Mouse (Mus musculus) hematopoietic stem cell, adult 5-6 weeks (primary cell): Measurements from ENCODE around the gene Acp5. TPM values are rescaled to one million over a fixed set of nuclear protein-coding genes. Genes with fewer than 3 reads are reported as not detected.

Experiments used
- ATAC-seq, 2 experiments: fragments of 125-278 bp in 1 of 2; replicated peaks in 1 of 2; 2 replicates each; pipeline ENCODE4 v1.8.0; 2016 to 2017; ENCODE audit warnings: inconsistent platforms in 2 of 2, mild to moderate bottlenecking in 2 of 2, moderate number of reproducible peaks in 2 of 2, low read depth in 1 of 2, moderate TSS enrichment in 1 of 2; ENCODE audit not compliant: low FRiP score in 2 of 2, poor library complexity in 2 of 2, severe bottlenecking in 2 of 2, insufficient read depth in 1 of 2, low TSS enrichment in 1 of 2
- total RNA-seq: library from RNA; stranded (forward); fragments of 172-1452, 232-1000 nt; gene quantifications from 2 replicates; pipeline ENCODE4 v1.2.3, GENCODE M21; 2017

The Acp5 gene
- total RNA-seq, 1 experiment from 2014 or later = 1.1 TPM

DNA sequence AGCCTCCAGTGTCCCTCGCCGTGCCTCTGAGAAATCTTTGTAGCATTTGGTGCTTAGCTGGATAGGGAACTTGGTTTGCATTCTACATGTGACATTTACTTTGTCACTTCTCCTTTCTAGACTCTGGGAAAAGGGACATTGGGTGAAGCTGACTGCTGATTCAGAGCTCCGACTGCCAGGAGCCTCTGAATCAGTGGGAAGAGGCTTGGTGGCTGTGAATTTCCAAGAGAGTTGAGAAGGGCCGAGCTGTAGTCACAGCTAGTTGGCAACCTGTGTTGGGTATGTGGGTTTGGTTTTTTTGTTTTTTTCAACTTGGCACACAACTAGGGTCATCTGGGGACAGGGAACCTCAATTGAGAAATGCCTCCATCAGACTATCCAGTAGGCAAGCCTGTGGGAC is 16.0 kb downstream of the Acp5 start:
- no peak for ATAC-seq

DNA sequence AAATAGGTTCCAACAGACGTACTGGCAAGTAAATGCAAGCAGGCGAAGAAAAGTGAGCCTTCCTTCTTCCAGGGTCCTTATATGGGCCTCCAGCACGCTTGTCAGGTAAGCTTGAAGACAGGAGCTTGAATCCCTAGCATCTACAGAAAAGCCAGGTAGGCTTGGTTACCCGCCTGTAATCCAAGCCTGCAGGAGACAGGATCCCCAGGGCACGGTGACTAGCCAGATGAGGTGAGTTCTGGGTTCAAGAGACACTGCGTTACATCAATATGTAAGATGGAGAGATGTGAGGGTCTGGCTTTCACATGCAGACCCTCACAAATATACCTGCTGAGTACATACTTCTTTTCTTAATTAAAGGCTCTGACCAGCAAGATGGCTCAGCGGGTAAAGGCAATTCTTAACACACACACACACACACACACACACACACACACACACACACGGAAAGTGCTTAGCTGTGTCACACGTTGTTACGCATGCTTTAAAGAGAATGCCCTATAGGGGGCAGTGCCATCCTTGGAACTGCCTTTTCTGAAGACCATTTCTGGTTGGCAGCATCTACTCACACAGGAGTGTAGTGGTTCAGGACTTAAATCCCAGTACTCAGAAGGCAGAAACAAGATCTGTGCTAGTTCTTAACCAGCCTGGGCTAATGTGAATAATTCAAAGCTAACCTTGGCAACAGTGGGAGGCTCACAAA is 17.6 kb downstream of the Acp5 start:
- peak; percentile 30 to 41; a peak in 1 of 4 replicates for ATAC-seq

DNA sequence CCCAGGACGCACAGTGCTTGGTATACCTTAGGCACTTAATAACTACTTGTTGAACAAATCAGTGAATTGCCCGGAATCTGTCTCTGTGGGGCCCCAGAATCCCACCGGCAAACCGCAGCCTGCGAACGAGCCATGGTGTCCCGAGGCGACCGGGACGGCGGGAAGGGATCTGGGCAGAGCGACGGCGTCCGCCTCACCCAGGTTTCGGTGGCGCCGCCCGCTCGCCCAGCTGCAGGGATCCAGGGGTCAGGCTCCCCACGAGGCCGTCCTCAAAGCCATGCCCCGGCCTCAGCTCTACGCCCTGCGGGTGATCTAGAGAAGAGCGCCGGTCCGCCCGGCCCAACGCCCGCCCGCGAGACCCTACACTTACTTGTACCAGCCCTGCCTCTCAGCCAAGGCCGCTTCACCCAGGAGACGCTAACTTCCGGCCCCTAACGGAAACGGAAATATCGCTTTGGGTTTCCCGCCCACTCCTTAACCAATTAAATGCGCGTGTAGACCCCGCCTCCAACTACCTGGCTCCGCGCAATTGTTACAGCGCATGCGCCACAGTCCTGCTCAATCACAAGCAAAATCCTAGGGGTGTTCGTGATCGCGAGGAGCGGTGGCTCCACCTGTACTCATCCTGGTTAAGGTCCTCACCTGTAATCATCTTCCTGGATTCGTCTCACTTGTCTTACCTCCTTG is 18.6 kb downstream of the Acp5 start, which contains the start of gene Elof1:
Gene Elof1 (minus strand): TSS at position 433 of the 687 bp plus-strand sequence.
- peak; percentile 88 to 98 for ATAC-seq

DNA sequence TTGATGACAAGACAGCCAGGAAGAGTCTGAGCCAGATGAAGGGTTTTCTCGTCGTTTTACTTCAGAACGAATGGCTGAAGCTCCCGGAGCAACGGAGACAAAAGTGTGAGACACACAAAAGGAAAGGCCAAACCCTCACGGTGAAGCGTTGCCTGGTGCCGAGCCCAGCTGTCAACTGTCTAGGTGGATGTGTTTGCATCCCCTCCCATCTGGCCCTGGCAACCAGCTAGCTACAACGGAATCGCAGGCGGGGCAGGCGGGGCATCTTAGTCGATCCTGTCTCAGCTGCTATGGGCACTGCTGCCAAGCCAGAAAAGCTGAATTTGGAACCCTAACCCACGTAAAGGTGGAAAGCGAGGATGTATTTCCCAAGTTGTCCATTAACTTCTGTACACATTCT is 19.4 kb downstream of the Acp5 start:
- no peak for ATAC-seq

DNA sequence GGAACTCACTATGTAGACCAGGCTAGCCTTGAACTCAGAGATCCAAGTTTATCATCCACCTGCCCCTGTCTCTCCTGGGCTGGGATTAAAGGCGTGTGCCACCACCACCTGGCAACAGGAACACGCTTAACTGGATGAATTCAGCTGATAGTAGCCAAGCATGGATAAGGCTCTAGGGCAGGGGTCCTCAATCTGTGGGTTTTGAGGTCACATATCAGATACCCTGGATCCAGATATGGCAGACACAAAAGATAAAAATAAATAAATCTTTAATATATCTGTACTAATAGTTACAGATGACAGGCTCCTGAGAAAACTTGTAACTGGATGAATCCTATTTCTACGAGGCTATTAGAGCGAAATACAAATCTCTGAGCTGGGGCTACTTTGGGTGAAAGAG is 19.9 kb downstream of the Acp5 start:
- ATAC-seq = no peak

DNA sequence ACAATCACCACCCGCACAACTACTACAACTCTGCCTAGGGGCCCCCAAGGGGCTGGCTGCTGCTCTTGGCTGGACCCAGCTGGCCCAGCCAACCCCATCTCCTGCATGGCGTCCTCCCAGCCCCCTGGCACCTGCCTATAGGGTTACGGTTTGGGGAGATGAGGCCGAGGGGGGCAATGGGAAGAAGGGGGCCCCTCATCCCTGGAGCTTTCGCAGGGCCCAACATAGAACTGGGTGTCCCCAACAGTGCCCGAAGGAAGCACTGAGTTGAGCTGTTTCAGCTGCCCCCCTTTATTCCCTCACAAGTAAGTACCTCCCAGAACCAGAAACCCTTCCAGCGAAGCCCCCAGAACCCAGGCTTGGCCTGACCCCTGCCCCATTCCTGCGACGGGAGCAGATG is 27.3 kb downstream of the Acp5 start:
- ATAC-seq = no peak

DNA sequence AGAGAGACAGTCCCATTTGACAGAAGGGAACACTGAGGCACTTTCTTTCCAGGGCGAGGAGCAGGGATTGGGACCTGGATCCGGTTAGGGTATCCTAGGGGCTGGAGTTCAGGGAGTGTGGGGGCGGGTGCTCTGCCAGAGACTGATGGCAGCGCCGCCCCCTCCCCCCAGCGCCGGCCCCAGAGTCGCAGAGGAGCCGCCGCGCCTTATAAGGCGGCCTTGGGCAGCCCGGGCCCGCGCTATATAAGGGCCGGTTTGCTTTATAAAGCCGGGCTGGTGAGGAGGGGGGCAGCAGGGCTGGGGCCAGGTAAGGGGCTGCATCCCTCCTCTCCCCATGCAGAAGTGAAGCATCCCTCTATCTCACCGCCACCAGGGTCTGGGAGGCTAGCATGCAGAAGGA is 35.6 kb downstream of the Acp5 start:
- no peak for ATAC-seq

DNA sequence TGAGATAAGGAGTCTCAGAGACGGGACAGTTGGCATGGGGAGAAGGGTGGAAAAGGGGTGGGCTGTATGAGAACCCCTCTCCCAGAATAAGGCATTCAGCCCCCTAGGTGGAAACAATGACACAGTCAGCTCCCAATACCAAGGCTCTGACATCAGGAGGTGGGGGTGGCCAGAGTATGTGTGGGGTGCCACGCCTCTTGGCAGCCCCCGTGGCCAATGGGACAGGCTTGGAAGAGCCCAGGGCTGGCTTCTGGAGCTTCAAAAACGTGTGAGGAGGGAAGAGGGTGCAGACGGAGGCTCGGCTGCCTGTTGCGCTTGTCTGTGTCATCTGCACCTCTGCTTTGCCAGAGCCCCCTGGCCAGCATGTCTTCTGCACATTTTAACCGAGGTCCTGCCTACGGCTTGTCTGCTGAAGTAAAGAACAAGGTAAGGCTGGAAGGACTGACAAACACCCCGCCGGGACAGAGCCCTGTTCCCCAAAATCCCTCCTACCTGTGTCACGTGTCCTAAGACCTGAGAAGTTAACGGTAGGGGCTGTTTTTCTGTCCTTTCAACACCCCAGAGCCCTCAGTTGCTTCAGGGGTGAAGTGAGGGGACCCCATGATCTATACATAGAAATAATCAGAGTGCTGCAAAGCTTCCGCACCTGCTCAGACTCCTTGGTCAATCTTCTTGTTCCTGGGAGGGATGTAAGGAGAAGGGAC is 36.4 kb downstream of the Acp5 start, which contains the start of gene Cnn1:
Gene Cnn1 (plus strand): TSS at position 224 of the 704 bp plus-strand sequence.
- 0 out of 4 replicates have a peak, but pooled peaks of 1 of the 2 experiments have one; percentile 17 for ATAC-seq

DNA sequence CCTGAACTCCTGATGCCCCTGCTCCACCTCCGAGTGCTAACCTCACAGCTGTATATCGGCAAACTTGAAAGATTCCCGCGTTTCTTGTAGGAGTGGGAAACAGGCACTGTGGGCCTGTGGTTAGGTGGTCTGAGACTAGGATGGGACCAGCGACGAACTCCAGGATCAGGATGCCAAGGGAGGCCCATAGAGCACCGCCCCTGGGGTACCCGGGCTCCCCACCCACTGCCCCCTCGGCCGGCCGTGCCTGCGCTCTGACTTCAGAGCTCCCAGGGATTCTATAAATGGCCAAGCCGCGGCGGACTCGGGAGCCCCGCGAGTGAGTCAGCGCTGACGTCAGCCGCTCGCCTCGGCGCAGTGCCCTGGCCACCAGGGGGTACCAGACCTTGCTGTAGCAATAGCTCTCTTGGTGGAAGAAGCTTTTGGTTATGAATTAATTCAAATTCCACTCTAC is 39.6 kb downstream of the Acp5 start:
- ATAC-seq = peak; percentile 94 to 98

DNA sequence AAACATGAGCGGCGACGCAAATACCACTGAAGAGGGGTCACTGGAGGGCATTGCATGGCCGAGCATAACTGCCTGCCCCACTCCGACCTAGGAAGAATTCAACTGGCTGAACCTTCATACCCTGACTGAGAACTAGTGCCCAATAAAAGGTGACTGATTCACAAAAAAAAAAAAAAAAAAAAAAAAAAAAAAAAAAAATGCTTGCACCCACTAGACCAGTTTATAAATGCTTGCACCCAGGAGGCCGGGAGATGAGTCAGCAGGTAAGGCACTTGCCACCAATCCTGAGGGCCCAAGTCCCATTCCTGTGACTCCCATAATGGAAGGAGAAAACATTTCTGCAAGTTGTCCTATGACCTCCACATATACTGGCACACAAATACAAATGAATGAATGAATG is 42.8 kb downstream of the Acp5 start:
- no peak for ATAC-seq

DNA sequence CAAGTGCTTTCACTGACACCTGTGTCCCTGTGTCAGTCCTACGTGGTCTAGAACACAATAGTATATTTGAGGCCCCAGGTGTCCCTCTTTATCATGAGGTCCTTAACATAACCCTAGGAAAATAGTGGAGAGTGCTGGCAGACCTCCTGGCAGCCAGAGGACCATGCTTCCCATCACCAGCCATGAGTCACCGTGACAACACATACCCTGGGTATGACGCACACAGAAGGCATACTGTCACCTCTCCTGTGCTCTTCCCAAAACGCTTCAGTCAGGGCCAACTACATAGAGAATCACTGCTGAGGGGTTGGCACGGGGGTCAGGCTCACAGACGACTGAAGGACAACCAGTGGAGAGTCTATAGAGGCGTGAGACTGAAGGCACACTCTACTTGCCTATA is 45.5 kb downstream of the Acp5 start:
- ATAC-seq = no peak

DNA sequence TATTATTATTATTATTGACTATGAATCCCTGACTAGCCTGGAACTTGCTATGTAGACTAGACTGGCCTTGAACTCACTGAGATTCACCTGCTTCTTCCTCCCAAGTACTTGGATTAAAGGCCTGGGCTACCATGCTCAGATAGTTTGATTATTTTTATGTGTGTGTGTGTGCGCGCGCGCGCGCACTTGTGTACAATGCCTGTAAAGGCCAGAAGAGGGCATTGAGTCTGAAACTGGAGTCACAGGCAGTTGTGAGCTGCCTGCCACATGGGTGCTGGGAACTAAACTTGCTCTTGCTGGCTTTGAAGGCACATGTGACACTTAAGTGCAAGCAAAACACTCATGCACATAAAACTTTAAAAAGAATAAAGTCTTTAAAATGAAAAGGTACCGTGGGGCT is 46.2 kb downstream of the Acp5 start:
- ATAC-seq = no peak

DNA sequence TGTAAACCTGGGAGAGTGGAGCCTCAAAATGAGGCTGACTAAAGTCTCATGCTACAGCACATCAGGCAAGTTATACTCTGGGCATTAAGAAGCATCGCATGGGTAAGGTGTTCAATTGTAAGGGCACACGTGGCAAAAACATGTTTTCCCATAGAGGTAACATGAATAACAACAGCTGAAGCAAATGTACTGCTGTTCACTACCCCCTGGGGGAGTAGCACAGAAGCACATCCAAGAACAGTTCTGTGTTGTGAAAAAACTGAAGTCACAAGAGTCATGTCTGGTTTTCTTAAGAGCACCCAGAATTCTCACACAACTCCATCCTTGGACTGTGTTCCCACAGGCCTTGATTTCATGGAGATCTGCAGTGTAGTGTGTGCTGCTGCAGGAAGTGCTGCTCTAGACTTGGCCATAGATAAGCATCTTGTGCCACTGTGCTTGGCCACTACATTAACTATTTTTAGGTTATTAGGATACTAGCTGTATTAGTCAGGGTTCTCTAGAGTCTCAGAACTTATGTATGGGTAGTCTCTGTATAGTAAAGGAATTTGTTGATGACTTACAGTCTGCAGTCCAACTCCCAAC is 48.4 kb downstream of the Acp5 start:
- no peak for ATAC-seq

DNA sequence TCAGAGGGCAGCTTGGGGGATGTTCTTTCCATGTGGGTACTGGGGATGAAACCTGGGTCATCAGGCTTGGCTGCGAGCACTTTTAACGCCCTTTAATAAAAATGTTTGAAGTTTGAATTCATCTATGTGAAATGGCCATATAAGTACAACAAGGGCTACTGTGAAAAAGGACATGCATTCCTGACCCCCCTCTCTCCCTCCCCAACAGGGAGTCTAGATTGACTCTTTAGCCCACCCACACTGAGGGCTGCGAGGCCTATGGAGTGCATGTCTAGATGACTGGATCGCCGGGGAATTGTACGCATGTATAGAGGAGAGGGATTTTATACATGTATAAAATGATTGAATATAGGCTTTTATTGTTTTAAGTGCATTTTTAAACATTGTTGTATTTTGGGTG is 49.5 kb downstream of the Acp5 start:
- ATAC-seq = no peak

DNA sequence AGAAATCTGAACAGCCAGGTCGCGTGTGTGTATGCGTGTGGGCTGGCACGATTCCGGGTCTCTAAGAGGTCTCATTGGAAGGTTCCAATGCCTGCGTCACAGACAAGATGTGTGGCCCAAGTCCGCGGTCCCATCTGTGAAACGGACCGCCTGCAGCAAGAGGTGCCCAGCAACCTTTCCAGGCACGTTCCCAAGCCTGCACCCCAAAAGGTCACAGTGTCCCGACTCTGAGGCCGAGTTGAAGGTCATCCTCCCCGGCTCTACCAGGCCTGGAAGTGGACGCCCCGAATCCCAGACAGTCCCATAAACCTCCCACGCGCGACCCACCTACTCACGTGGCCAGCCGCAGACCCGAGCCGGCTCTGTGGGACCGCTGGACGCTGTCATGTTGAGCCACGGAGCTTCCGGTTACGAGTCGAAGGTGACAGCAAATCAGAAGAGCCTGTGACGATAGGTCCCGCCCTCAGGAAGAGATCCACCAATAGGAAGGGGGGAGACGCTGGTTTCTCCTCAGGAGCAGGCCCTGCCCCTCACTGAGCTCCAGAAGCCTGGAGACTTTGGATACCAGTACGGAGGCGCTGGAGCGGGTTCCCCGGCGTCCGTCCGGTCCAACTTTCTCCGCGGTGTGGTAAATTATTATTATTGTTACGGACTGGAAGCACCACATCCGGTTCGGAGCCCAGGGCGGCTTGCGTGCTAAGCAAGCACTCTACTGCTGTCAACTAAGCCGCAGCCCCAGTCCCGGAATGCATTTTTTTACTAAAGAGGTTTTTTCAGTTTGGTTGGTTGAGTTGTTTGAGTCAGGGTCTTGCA is 50.3 kb downstream of the Acp5 start, which contains the start of gene Ecsit:
Gene Ecsit (minus strand): TSS at position 417 of the 813 bp plus-strand sequence.
- ATAC-seq = peak; percentile 98 to 100

DNA sequence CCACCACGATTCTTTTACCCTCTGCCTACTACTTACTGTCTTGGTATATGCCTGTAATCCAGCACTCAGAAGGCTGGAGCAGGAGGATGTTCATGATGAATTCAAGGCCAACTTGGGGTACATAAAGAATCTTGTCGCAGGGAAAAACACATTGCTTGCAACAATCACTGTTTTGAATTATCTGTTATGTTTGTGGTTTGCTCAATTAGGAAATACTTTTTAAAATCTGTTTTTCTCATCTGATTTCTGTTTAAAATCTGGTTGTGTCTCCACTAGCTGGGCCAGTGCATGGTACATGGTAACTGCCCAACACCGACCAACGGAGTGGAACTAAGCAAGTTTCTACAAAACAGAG is 50.9 kb downstream of the Acp5 start:
- no peak for ATAC-seq
